Mouse (Mus musculus) bone marrow macrophage, adult 2 months (primary cell): ENCODE results near the gene Syt13.

ENCODE experiments used
- CTCF ChIP-seq: IDR thresholded peaks from 2 replicates; pipeline ENCODE4 v1.5.1; 2012; ENCODE audit warnings: low read depth, mild to moderate bottlenecking, low read length, moderate library complexity
- POLR2A ChIP-seq: IDR thresholded peaks from 2 replicates; pipeline ENCODE4 v1.6.1; 2012; ENCODE audit warnings: mild to moderate bottlenecking, low read depth, low read length, borderline replicate concordance

GRCm38 (mm10) chr2:92956943-92957342 is 42.0 kb downstream of the Syt13 start:
- TF ChIP-seq POLR2A (no peak), CTCF (no peak)
